Mouse (Mus musculus): ENCODE results near the gene Tmem176b. TPM values are rescaled to one million over a fixed set of nuclear protein-coding genes. Genes with fewer than 3 reads are reported as not detected.
"Not testable (repeated sequence)": the region's sequence is repeated elsewhere in the genome, so short reads cannot be mapped to it uniquely, and the experiment has no call there.

Tmem176b gene
- total RNA-seq, 1 experiment from 2014 or later = 28.4 TPM

DNA sequence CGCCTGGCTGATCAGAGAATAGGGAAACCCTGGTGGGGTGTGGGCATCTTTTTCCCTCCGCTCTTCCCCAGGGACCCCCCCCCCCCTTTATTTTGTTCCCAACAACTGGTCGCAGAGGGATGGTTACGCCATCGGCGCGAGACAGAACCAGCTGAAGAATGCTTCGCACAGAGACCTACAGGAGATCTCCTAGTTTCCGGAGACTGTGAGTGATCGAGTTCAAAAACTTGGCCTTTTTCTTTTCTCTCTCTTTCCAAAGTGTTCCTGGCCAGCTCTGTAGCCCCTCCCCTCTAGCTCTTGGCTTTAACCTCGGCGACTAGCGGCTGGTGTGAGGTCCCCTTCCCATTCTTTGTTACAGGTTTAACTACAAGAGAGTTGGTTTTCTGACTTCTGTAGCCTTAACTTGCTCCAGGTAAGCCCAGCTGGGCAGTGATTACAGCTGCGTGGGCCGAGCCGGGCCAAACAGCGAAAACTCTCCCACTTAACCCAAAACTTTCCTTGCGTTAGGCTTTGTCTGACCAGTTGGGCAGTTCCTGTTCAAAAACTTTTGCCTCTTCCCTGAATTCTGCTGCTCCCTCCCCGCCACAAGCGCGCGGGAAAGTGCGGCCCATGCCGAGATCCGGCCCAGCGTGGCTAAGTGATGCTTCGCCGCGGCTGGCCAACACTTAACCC is 10.7 kb upstream of the Tmem176b start:
- no peak for ATAC-seq (replicated peaks; ENCODE audit: insufficient number of reproducible peaks, low FRiP score, low TSS enrichment, poor library complexity, severe bottlenecking)

DNA sequence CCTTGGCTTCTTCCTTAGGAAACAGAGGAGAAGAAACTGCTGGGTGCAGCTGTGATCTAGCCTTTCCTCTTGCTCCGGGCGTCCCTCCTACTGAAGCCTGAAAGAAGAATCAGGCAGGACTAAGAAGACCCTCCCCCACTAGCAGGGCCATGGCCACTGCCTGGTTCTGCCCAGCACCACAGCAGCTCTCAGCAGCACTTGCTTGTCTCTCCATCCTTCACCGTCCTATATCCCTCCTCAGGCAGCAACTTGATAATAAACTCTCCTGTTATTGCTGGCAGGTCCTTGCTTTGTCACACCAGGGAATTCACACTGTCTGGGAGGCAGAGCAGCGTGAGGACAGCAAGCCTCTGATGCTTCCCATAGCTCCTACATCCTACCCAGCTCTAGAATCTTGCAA is 3.8 kb upstream of the Tmem176b start:
- ATAC-seq (replicated peaks; ENCODE audit: insufficient number of reproducible peaks, low FRiP score, low TSS enrichment, poor library complexity, severe bottlenecking) = no peak

- ATAC-seq (replicated peaks; ENCODE audit: insufficient number of reproducible peaks, low FRiP score, low TSS enrichment, poor library complexity, severe bottlenecking) = no peak
Observed at GRCm38 (mm10) chr6:48842111-48842842, 981 bp upstream of the Tmem176b start.

DNA sequence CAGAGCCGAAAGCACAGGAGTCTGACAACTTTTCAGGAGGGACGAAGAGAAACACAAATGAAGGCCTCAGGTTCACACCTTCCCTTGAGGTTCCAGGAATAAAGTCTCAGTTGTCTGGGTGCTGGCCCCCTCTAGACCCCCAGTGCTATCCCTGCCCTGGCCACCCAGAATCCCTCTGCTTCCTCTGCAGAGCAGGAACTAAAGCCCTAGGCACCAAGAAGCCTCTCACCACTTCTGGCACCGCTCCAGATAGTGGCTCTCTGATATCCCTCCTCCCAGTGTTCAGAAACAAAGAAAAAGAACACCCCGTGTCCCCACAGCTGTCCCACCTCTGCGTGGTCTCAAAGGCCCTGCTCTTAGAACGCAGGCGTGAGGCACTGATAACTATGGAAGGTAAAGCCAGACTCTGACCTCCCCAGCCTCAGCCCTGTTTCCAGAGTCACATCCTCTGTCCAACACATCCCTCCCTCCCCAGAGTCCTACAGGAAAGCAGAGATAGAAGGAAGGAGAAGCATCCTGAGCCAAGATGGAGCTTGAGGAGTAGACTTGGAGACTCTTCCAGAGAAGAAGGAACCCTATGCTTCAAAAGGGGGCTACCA is 826 bp downstream of the Tmem176b start, which contains the start of gene Tmem176a:
Tmem176a (plus strand) TSS at position 549 of the 599 bp plus-strand sequence.
- no peak for ATAC-seq (replicated peaks; ENCODE audit: insufficient number of reproducible peaks, low FRiP score, low TSS enrichment, poor library complexity, severe bottlenecking)

DNA sequence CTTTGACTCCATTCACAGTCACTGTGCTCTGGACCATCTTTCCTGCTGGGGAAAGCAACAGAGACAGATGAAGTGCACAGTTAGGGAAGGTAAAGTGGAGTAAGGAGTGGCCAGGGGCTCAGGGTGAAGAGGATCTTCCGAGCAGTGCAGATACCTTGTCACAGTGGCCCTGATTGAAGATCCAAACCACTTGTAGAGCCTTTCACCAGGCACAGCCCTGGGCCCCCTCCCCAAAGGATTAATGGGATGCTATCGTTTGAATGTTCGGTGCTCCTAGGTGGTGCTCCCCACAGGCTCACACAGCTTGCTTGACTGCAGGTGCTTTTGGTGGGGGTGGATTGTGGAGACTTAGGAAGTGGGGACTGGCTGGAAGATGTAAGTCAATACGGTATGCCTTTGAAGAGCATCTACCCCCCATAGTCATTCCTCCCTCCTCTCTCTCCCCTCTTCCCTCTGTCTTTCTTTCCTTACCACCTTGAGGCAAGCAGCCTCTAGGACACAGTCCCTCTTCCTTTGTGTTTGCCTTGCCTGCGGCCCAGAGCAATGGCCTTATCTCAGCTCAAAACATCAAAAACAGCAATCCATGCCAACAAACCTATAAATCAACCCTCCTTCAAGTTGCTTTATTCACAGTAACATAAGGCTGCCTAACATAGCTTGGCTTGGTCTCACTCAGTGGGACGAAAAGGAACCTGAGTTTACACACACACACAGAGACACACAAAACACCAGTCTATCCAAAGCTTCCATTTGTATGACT is 2.8 kb downstream of the Tmem176b start:
- ATAC-seq (replicated peaks; ENCODE audit: insufficient number of reproducible peaks, low FRiP score, low TSS enrichment, poor library complexity, severe bottlenecking) = no peak

DNA sequence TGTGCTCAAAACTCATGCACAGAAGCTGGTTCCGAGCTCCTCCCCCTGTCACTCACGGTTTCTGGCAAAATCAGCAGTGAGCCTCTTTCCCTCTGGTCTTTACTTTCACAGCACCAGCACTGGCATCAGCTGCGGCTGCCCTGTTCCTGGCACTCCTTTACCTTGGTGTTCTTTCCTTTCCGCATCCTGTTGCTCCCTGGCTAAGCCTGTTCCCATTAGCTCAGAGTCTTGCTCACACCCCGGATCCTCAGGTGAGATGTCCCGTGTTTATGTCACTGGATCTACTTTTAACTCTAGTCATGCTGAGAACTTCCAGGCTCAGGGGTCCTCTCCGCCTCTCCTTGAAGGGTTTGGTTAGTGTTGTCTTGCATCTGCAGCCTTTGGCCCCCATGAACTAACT is 3.8 kb downstream of the Tmem176b start:
- no peak for ATAC-seq (replicated peaks; ENCODE audit: insufficient number of reproducible peaks, low FRiP score, low TSS enrichment, poor library complexity, severe bottlenecking)

DNA sequence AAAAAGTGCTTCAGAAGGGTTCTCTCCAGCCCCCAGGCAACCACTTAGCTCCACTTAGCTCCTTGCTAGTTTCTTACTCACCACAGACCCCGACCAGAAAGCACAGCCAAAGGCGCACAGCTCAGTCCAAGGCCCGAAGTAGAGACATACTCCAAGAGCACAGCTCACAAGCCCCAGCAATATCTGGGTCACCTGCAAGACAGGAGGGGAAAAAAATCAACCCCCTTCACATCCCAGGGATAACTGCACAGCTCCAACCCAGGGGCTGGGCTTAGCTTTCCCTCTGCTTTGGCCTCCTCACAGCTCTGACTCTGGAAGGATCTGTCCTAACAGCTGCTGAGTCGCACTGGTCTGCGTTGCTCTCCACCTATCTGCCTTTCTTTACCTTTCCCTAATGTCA is 5.2 kb downstream of the Tmem176b start:
- no peak for ATAC-seq (replicated peaks; ENCODE audit: insufficient number of reproducible peaks, low FRiP score, low TSS enrichment, poor library complexity, severe bottlenecking)

DNA sequence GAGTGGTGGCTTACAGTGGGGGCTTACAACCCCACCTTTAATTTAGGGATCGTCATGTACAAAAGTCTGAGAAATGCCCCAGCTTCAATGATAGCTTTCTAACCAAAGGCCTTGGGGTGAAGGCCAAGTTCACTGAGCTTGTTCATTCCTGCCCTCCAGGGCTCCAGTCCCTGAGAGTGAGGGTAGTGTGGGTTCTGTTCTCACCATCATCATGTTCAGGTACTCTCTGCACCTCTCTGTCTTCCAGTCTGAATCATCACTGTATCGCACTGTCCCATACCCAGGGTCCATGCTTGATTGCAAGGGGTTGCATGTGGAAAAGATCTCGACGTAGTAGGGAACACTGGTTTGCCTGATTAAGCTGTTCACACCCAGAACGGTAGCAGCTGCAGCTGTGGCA is 6.1 kb downstream of the Tmem176b start:
- ATAC-seq (replicated peaks; ENCODE audit: insufficient number of reproducible peaks, low FRiP score, low TSS enrichment, poor library complexity, severe bottlenecking) = no peak

DNA sequence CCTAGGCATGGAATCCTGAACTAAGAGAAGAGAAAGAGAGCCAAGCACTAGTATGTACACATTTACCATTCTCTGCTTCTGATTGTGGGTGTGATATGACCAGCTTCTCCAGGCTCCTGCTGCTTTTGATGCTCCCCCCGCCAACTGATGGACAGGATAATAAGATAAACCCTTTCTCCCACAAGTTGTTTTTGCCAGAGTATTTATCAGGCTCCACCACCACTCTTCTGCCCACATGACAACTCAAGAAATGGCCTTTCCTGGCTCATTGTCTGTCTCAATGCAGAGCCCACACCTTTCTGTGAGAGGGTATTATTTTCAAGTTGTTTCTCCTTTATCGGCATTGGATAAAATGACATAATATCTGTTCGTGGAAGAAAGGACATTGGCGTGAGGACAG is 7.8 kb downstream of the Tmem176b start:
- ATAC-seq (replicated peaks; ENCODE audit: insufficient number of reproducible peaks, low FRiP score, low TSS enrichment, poor library complexity, severe bottlenecking) = no peak

DNA sequence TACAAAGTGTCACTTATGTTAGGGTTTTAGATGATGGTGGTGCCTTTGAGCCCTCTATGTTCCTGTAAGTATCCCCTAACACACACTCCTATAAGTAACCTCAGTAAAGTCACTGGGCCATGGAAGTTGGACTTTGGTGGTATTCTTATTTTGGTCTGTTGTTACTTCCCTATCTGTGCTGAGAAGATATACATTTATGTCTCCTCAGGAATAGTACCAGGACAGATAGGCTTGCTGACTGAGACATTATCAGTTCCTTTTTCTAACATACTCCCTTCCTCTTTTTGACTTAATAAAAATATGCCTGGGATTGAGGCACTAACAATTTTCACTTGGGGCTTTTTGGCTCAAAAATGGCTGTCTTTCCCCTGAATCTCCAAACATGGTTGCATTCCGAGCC is 8.9 kb downstream of the Tmem176b start:
- ATAC-seq (replicated peaks; ENCODE audit: insufficient number of reproducible peaks, low FRiP score, low TSS enrichment, poor library complexity, severe bottlenecking) = peak; percentile 68; the same call in 1 of the 2 replicates

GRCm38 (mm10) chr6:48831141-48831540 is 10.2 kb downstream of the Tmem176b start:
- no peak for ATAC-seq (replicated peaks; ENCODE audit: insufficient number of reproducible peaks, low FRiP score, low TSS enrichment, poor library complexity, severe bottlenecking)

GRCm38 (mm10) chr6:48830241-48830640 is 11.1 kb downstream of the Tmem176b start:
- no peak for ATAC-seq (replicated peaks; ENCODE audit: insufficient number of reproducible peaks, low FRiP score, low TSS enrichment, poor library complexity, severe bottlenecking)

DNA sequence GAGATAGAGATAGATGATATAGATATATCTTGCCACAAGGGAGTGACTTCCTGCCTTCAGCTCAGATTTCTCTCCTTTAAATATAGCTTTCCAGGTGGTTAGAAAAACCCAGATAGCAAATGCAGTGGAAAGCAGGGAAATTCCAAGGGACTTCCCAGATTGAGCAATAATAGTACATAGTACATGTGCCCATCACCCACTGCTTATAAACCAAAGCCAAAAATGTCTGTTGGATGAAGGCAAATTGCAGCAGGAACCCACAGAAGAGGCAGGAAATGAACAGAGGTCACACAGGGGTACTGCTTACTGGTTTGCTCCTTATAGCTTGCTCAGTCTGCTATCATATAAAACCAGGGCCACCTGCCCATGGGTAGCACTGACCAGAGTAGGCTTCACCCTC is 11.6 kb downstream of the Tmem176b start:
- no peak for ATAC-seq (replicated peaks; ENCODE audit: insufficient number of reproducible peaks, low FRiP score, low TSS enrichment, poor library complexity, severe bottlenecking)

- ATAC-seq (replicated peaks; ENCODE audit: insufficient number of reproducible peaks, low FRiP score, low TSS enrichment, poor library complexity, severe bottlenecking) = no peak
Observed at GRCm38 (mm10) chr6:48828976-48829375, 12.3 kb downstream of the Tmem176b start.

GRCm38 (mm10) chr6:48825016-48825415 is 16.3 kb downstream of the Tmem176b start:
- ATAC-seq (replicated peaks; ENCODE audit: insufficient number of reproducible peaks, low FRiP score, low TSS enrichment, poor library complexity, severe bottlenecking) = no peak

DNA sequence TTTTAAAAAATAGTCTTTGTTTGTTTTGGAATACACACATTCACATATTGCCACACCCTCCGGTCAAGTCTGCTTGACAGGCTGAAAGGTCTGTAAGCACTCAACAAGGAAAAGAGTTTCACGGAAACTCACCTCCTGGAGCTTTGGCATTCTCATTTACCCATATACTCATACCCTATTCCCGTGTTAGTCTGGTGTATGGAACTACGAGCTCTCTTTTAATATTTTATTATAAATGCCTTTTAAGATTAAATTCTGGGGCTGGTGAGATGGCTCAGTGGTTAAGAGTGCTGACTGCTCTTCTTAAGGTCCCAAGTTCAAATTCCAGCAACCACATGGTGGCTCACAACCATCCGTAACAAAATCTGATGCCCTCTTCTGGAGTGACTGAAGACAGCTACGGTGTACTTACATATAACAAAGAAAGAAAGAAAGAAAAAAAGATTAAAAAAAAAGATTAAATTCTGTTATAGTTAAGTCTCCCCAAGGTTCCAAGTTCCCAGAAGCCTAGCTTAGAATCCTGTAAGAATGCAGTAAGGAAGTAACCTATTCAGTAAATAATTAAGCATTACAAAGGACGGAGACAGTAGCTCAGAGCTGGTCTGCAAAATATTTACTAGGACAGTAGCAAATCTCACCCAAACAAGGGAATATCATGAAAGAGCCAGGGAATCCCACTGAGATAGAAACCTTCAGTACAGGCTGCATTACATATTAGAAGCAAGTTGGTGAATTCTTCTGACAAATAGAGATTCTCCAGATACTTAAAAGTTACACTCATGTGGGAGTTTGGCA is 19.1 kb downstream of the Tmem176b start:
- not testable (repeated sequence) for ATAC-seq (replicated peaks; ENCODE audit: insufficient number of reproducible peaks, low FRiP score, low TSS enrichment, poor library complexity, severe bottlenecking)

DNA sequence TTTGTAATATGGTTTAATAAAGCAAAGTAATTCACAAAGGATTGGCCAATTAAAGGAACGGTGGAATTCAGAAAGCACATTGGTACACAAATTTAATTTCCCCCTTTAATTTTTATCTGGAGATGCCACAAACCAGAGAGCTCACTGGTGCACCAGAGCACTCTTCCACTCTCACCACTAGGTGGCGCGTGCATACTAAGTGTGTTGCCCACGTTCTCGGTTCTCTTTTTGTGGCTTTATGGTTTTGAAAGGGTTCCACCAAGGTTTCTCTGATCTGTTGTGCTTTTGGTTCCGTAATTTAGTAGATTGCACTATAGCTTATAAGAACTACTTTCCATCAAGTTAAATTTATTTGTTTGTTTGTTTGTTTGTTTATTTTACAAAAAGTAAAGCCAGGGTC is 23.5 kb downstream of the Tmem176b start:
- ATAC-seq (replicated peaks; ENCODE audit: insufficient number of reproducible peaks, low FRiP score, low TSS enrichment, poor library complexity, severe bottlenecking) = peak; percentile 98

DNA sequence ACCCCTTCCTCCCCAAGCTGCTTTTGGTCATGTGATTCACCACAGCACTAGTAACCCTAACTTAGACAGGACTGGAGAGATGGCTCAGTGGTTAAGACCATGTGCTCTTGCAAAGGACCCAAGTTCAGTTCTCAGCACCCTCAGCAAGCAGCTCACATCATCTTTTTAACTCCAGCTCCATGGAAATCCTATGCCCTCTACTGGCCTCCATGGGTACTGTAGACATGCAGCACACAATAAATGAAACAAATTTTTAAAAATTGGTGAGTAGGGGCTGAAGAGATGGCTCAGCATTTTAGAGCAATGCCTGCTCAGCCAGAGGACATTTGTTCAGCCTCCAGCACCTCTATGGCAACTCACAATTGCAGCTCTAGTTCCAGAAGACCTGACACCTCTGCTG is 26.3 kb downstream of the Tmem176b start:
- ATAC-seq (replicated peaks; ENCODE audit: insufficient number of reproducible peaks, low FRiP score, low TSS enrichment, poor library complexity, severe bottlenecking) = no peak

Measured in monocyte, adult 5-6 weeks (primary cell).